Mouse (Mus musculus): ENCODE measurements around the gene Pank1. TPM values are rescaled to one million over a fixed set of nuclear protein-coding genes. Genes with fewer than 3 reads are reported as not detected.

The Pank1 gene
- total RNA-seq (2021) = 10 to 100 TPM; 19.2 to 21.4 TPM
- long read RNA-seq, experiment 1, full-length matches to known transcripts = 15 of 20 reads
- long read RNA-seq, experiment 1, partial matches to known transcripts = 1 of 20 reads
- long read RNA-seq, experiment 1, other reads (novel, unspliced or antisense) = 4 of 20 reads
- long read RNA-seq, experiment 2, full-length matches to known transcripts = 12 of 18 reads
- long read RNA-seq, experiment 2, partial matches to known transcripts = 0 of 18 reads
- long read RNA-seq, experiment 2, other reads (novel, unspliced or antisense) = 6 of 18 reads

DNA sequence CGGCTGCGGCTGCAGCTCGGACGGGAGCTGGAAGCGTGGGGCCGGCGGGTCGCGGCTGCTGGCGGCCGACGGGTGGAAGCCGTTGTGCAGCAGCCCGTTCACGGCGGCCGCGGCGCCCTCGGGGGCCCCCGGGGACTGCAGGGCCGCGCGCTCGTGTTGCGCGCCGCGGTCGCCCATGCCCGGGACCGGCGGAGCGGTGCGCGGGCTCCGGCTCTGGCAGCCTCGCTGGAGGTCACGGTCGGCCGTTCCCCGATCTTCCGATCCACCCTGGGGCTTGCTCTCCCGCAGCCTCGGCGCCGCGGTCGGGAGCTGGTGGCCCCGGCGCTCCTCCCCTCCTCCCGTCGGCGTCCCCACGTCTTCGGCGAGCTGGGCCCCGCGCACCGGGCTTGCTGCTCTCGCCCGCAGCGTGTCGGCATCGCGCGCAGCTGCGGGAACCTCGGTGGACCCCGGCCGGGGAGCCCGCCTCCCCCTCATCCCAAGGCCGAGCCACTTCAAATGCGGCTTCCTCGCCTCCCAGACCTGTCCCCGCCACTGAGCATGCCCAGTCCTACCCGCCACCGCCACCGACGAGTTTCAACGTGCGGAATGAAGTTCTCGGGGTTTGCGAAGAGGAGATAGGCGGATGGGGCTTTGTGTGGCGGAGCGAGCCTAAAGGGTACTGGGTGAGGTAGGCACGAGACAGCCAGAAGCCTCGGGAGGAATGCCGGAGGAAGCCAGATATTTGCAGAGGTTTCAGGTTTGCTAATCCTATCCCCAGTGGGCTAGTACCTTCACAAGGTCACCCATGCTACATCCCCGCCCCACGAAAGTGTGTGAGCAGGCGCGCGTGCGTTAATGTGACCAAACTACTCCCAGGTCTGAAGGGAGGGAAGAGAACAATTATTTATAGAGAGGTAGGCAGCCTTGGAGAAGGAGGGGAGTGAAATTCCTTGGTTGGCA lies at the start of gene Pank1:
Pank1 (minus strand) TSS at position 853 of the 939 bp plus-strand sequence.
- DNase-seq (ENCODE audit: low spot score in 2 of 2) = peak; percentile 78 to 80

DNA sequence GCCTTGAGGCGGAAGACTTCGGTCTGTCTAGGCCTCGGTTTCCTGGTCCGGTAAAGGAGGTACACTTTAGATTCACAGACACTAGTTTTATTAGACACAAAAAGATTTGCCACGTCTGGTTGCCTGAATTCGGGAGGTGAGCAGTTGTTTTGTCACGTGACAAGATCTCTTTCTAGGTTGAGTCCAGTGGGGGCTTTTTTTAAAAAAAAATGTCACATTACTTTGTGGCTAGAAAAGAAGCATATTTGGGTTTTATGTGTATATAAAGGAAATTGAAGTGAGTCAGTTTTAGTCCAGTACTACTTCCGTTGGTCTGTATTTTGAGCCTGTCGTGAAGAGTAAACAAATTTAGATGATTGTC lies 43.3 kb upstream of the Pank1 start:
- no peak for DNase-seq (ENCODE audit: low spot score in 2 of 2)

GRCm38 (mm10) chr19:34921652-34922602 lies 42.7 kb upstream of the Pank1 start, which contains the start of gene Kif20b:
Kif20b (plus strand) TSS chr19:34922361.
- peak; percentile 82 to 88 for DNase-seq (ENCODE audit: low spot score in 2 of 2)

DNA sequence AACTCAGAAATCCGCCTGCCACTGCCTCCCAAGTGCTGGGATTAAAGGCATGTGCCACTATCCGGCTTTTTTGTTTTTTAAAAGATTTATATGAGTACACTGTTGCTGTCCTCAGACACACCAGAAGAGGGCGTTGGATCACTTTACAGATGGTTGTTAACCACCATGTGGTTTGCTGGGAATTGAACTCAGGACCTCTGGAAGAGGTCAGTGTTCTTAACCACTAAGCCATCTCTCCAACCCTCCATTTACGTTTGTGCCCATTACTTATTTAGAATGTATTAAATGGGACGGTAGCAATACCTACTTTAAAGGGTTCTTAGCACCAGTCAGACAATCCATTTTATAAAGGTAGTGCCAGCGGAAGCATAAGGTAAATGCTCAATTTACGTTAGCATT lies 42.0 kb upstream of the Pank1 start:
- DNase-seq (ENCODE audit: low spot score in 2 of 2) = no peak

DNA sequence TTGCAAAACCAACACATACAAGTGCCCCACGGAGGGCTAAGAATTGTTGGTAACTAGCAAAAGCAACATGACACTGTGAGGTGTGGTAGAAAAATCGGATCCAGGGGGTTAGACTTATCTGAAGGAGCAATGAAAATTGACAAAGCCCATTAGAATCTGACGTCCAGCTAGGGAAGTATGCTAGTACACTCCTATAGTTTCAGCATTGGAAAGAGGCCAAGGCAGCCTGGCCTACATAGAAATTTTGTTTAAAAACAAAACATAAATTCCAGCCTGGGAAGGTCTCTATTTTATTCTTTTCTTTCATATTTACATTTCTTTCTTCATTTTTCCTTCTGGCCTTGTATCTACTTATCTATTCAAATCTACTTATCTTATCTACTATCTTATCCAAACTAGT lies 41.3 kb upstream of the Pank1 start:
- DNase-seq (ENCODE audit: low spot score in 2 of 2) = no peak

- no peak for DNase-seq (ENCODE audit: low spot score in 2 of 2)
These were observed 40.8 kb upstream of the Pank1 start for GRCm38 (mm10) chr19:34920066-34920465.

DNA sequence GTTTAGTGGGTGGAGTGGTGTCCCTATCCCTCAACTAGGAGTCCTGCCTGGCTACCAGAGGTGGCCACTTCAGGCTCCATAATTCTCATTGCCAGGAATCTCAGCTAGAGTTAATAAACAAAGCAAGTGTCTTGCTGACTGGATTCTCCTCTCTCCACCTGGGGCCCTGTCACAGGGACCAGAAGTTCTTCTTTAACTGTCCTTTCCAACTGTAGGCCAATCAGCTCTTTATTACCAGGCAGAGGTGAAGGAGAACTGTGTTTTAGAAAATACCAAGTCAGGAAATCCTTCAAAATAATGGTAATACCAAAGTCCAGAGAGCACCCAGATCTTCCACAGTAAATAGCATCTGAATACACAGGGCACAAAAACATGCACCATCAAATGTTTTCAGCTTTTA lies 33.1 kb upstream of the Pank1 start:
- DNase-seq (ENCODE audit: low spot score in 2 of 2) = no peak

GRCm38 (mm10) chr19:34906772-34907171 lies 27.5 kb upstream of the Pank1 start:
- no peak for DNase-seq (ENCODE audit: low spot score in 2 of 2)

- DNase-seq (ENCODE audit: low spot score in 2 of 2) = no peak
These were observed 26.2 kb upstream of the Pank1 start for GRCm38 (mm10) chr19:34905424-34905823.

GRCm38 (mm10) chr19:34904032-34904431 lies 24.8 kb upstream of the Pank1 start:
- no peak for DNase-seq (ENCODE audit: low spot score in 2 of 2)

DNA sequence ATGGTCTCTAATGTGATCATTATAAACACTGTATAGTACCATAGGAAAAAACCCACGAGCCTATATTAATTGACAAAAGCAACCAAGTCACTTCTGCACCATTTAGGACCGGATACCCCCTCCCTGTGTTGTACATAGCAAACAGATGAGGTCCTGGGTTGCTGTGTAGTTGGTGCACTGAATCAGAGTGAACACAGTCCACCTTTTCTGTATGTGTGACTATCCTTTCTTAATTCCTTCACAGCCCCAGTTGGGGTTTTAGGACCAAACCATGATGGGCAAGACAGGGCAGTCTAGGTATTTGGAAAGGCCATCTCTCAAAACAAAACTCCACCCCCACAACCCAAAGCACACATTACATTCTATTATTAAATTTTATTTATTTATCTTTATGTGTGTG lies 22.5 kb upstream of the Pank1 start:
- DNase-seq (ENCODE audit: low spot score in 2 of 2) = no peak

- no peak for DNase-seq (ENCODE audit: low spot score in 2 of 2)
These were observed 22.0 kb upstream of the Pank1 start for GRCm38 (mm10) chr19:34901266-34901665.

GRCm38 (mm10) chr19:34898941-34899340 lies 19.7 kb upstream of the Pank1 start:
- no peak for DNase-seq (ENCODE audit: low spot score in 2 of 2)

DNA sequence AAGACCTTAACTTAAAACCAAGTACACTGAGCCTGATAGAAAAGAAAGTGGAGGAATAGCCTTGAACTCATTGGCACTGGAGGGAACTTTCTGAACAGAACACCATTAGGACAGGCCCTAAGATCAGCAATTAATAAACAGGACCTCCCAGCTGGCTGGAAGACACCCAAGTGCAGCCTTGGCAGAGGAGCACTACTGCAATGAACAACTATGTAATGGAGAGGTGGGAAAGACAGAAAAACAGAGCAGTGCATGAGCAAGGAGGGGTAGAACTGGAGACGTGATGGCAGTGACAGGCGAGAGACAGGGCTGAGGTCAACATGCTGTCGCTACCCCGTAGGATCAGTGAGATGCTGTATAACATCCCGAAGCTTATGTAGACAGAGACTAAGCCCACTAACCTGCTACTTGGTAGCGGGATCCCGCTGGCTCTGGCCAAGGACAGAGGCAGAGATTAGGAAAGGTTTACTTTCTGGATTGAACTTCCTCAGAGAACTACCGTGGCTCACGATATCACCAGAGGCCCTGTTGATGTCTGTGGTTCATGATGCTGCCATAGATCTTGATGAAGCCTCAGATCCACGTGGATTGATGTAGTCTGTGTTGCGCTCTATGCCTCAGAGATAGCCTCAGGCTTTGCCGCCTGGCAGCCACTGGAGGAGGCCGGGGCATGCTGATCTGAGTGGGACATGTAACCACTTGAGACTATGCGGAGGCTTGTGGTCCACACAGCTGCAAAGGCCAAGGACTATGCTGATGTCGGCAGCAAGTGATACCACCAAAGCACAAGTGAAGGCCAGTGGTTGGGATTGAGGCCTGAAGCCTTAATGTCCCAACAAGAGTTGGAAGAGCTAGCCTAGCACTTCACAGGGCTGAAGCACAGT lies 18.1 kb upstream of the Pank1 start:
- DNase-seq (ENCODE audit: low spot score in 2 of 2) = no peak

DNA sequence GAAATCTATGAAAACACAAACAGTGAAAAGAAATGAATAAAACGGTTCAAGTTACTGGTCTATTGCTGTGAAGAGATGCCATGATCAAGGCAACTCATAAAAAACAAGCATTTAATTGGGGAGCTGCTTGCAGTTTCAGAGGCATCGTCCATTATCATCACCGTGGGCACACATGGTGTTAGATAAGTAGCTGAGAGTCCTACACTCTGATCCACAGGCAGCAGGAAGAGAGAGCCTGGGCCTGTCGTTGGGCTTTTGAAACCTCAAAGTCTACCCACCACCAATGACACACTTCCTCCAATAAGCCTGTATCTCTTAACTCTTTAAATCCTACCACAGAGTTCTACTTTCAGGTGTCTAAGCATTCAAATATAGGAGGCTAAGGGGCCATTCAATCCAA lies 15.8 kb upstream of the Pank1 start:
- DNase-seq (ENCODE audit: low spot score in 2 of 2) = no peak

GRCm38 (mm10) chr19:34891590-34891989 lies 12.3 kb upstream of the Pank1 start:
- no peak for DNase-seq (ENCODE audit: low spot score in 2 of 2)

- no peak for DNase-seq (ENCODE audit: low spot score in 2 of 2)
These were observed 11.7 kb upstream of the Pank1 start for GRCm38 (mm10) chr19:34890981-34891380.

- no peak for DNase-seq (ENCODE audit: low spot score in 2 of 2)
These were observed 7.1 kb upstream of the Pank1 start for GRCm38 (mm10) chr19:34886324-34886723.

GRCm38 (mm10) chr19:34883526-34884224 lies 4.4 kb upstream of the Pank1 start:
- DNase-seq (ENCODE audit: low spot score in 2 of 2) = no peak

DNA sequence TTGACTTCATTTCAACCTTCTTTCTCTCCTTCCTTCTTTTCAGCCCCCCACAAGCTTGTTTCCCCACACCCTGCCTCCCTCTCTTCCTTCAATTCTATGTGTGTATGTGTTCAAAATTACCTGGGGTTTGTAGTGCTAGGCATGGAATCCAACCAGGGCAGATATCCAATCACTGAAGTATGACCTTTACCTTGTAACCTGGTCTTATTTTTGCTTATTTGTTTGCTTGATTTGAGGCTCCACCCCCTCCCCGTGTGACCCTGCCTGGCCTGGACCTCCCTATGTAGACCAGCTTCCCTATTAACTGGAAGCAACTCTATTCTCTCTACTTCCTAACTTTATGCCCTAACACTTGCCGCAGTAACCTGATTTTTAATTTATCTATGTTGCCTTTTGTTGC lies 3.2 kb upstream of the Pank1 start:
- DNase-seq (ENCODE audit: low spot score in 2 of 2) = no peak
